Comparison of ENCODE assay signal across 21 mouse cellular contexts in genomic region chr17:63085227-63085626, GRCm38 (mm10).
DNase-seq lines count a peak whose midpoint lies in the region; ATAC-seq and TF ChIP-seq lines count a peak whose summit lies in the region.
"Had no signal": no experiment of that assay in that cellular context is flagged by ENCODE, and none has a peak within 500 bp of the region (broad histone marks: within the 10 kb centered on the region; RNA-seq: fewer than 3 reads in every experiment).

No protein-coding gene starts in this region.

- peak; percentile 63 for DNase-seq in liver, adult 2 months (ENCODE audit: extremely low read depth, low read depth, low spot score)
- DNase-seq in liver, embryonic 11.5 days (ENCODE audit: low spot score), result no peak
- DNase-seq in liver, postnatal 0 days, result no peak
- DNase-seq in midbrain, embryonic 11.5 days (ENCODE audit: low spot score, missing footprints), result peak; percentile 51
- DNase-seq: adrenal gland, adult 2 months; adrenal gland, adult 8-10 months; adrenal gland, postnatal 10 days; adrenal gland, postnatal 14 days; adrenal gland, postnatal 25 days; adrenal gland, postnatal 36 days; B cell, adult 2 months; cerebellum, adult 11 months; cerebellum, adult 11-12 months; cerebellum, adult 18-20 months had no signal

- H3K27ac ChIP-seq in liver, adult 2 months (replicated peaks; ENCODE audit: insufficient read depth, low read depth, low read length), result no peak overlapping the region
- H3K27ac ChIP-seq in liver, embryonic 11.5 days (ENCODE audit: low read depth, low read length), result no peak overlapping the region
- H3K27ac ChIP-seq in liver, postnatal 0 days (ENCODE audit: low read depth), result no peak overlapping the region
- no peak overlapping the region for H3K27ac ChIP-seq in liver, embryonic 12.5 days
- no peak overlapping the region for H3K27ac ChIP-seq in midbrain, embryonic 11.5 days (ENCODE audit: low read depth, low read length)
- no peak overlapping the region for H3K27ac ChIP-seq in midbrain, embryonic 15.5 days

- H3K36me3 ChIP-seq in liver, adult 2 months (ENCODE audit: control insufficient read depth, insufficient read depth, low read length), result peaks cover under 1% of the 10 kb centered on the region; the same call in 1 of the 2 replicates
- H3K36me3 ChIP-seq in liver, embryonic 11.5 days (ENCODE audit: control insufficient read depth, insufficient read depth, low read length), result no peaks in the 10 kb centered on the region
- no peaks in the 10 kb centered on the region for H3K36me3 ChIP-seq in liver, postnatal 0 days (replicated peaks; ENCODE audit: insufficient read depth, low read length)
- H3K36me3 ChIP-seq in liver, embryonic 12.5 days, result no peaks in the 10 kb centered on the region
- H3K36me3 ChIP-seq in midbrain, embryonic 11.5 days (ENCODE audit: control insufficient read depth, insufficient read depth, low read length), result no peaks in the 10 kb centered on the region; the same call in 1 of the 2 replicates
- no peaks in the 10 kb centered on the region for H3K36me3 ChIP-seq in midbrain, embryonic 15.5 days (replicated peaks)

- TF ChIP-seq CTCF in liver, adult 2 months (IDR thresholded peaks at IDR 0.05; ENCODE audit: low read depth, low read length), result no peak
- TF ChIP-seq CTCF in liver, postnatal 0 days (IDR thresholded peaks at IDR 0.05; ENCODE audit: low read depth), result no peak

- no peak overlapping the region for H3K4me3 ChIP-seq in liver, adult 2 months (ENCODE audit: insufficient read depth, low read depth, low read length)
- no peak overlapping the region for H3K4me3 ChIP-seq in liver, embryonic 11.5 days (ENCODE audit: low read depth, low read length)
- H3K4me3 ChIP-seq in liver, postnatal 0 days (ENCODE audit: low read depth, low read length), result no peak overlapping the region
- H3K4me3 ChIP-seq in liver, embryonic 12.5 days, result no peak overlapping the region
- no peak overlapping the region for H3K4me3 ChIP-seq in midbrain, embryonic 11.5 days (ENCODE audit: low read depth, low read length)
- no peak overlapping the region for H3K4me3 ChIP-seq in midbrain, embryonic 15.5 days

- H3K4me2 ChIP-seq in liver, embryonic 11.5 days, result no peak overlapping the region
- H3K4me2 ChIP-seq in liver, postnatal 0 days (ENCODE audit: low read depth, low read length), result no peak overlapping the region
- no peak overlapping the region for H3K4me2 ChIP-seq in liver, embryonic 12.5 days
- H3K4me2 ChIP-seq in midbrain, embryonic 11.5 days, result no peak overlapping the region
- H3K4me2 ChIP-seq in midbrain, embryonic 15.5 days, result no peak overlapping the region

- H3K27me3 ChIP-seq in liver, adult 2 months (ENCODE audit: control insufficient read depth, insufficient read depth, low read length), result no peaks in the 10 kb centered on the region
- H3K27me3 ChIP-seq in liver, embryonic 11.5 days (replicated peaks; ENCODE audit: control insufficient read depth, insufficient read depth, low read length), result no peaks in the 10 kb centered on the region
- H3K27me3 ChIP-seq in liver, postnatal 0 days (ENCODE audit: insufficient read depth, low read length), result no peaks in the 10 kb centered on the region
- H3K27me3 ChIP-seq in liver, embryonic 12.5 days (replicated peaks), result no peaks in the 10 kb centered on the region
- no peaks in the 10 kb centered on the region for H3K27me3 ChIP-seq in midbrain, embryonic 11.5 days (ENCODE audit: control insufficient read depth, insufficient read depth, low read length)
- H3K27me3 ChIP-seq in midbrain, embryonic 15.5 days (replicated peaks), result no peaks in the 10 kb centered on the region
- H3K27me3 ChIP-seq: CH12.LX, Patski had no signal

- no peak for TF ChIP-seq POLR2A in liver, adult 2 months (IDR thresholded peaks at IDR 0.05; ENCODE audit: extremely low read depth, insufficient read depth, low read length)

- H3K4me1 ChIP-seq in liver, adult 2 months (ENCODE audit: control insufficient read depth, insufficient read depth, low read length), result peaks cover 2% of the 10 kb centered on the region; the same call in 1 of the 2 replicates
- H3K4me1 ChIP-seq in liver, embryonic 11.5 days (replicated peaks; ENCODE audit: control insufficient read depth, insufficient read depth, low read length), result no peaks in the 10 kb centered on the region
- H3K4me1 ChIP-seq in liver, postnatal 0 days (ENCODE audit: insufficient read depth), result 0 out of 2 replicates have a peak, but pooled peaks cover 2% of the 10 kb centered on the region
- no peaks in the 10 kb centered on the region for H3K4me1 ChIP-seq in liver, embryonic 12.5 days
- no peaks in the 10 kb centered on the region for H3K4me1 ChIP-seq in midbrain, embryonic 11.5 days (ENCODE audit: control insufficient read depth, insufficient read depth, low read length)
- H3K4me1 ChIP-seq in midbrain, embryonic 15.5 days, result 0 out of 2 replicates have a peak, but pooled peaks cover 3% of the 10 kb centered on the region

- no peak for ATAC-seq in liver, embryonic 11.5 days (replicated peaks; ENCODE audit: low FRiP score)
- ATAC-seq in liver, postnatal 0 days, result peak; percentile 84
- ATAC-seq in liver, embryonic 12.5 days, result no peak
- no peak for ATAC-seq in midbrain, embryonic 11.5 days (ENCODE audit: low FRiP score)
- ATAC-seq in midbrain, embryonic 15.5 days (replicated peaks), result no peak
- ATAC-seq: activated CD4-positive, CD25-positive, alpha-beta regulatory T cell, adult 4 months; CD4-positive, CD25-positive, alpha-beta regulatory T cell, adult 4 months; Patski had no signal

- no peak for TF ChIP-seq EP300 in liver, postnatal 0 days (IDR thresholded peaks at IDR 0.05; ENCODE audit: low read depth)

- H3K9me3 ChIP-seq in liver, embryonic 11.5 days (ENCODE audit: control insufficient read depth, low read length), result no peaks in the 10 kb centered on the region
- no peaks in the 10 kb centered on the region for H3K9me3 ChIP-seq in liver, postnatal 0 days (ENCODE audit: low read length)
- no peaks in the 10 kb centered on the region for H3K9me3 ChIP-seq in liver, embryonic 12.5 days (replicated peaks)
- H3K9me3 ChIP-seq in midbrain, embryonic 11.5 days (ENCODE audit: control insufficient read depth, low read length), result no peaks in the 10 kb centered on the region
- no peaks in the 10 kb centered on the region for H3K9me3 ChIP-seq in midbrain, embryonic 15.5 days
- H3K9me3 ChIP-seq: G1E had no signal

- no peaks in the 10 kb centered on the region; the same call in 1 of the 2 replicates for H3K79me2 ChIP-seq in liver, adult 2 months (ENCODE audit: control insufficient read depth, insufficient read depth, low read length)

- no peak overlapping the region for H3K9ac ChIP-seq in liver, adult 2 months (ENCODE audit: low read depth, low read length)
- no peak overlapping the region for H3K9ac ChIP-seq in liver, embryonic 11.5 days (ENCODE audit: low read depth, low read length)
- H3K9ac ChIP-seq in liver, postnatal 0 days (replicated peaks), result no peak overlapping the region
- H3K9ac ChIP-seq in liver, embryonic 12.5 days, result no peak overlapping the region
- H3K9ac ChIP-seq in midbrain, embryonic 11.5 days (ENCODE audit: low read length), result no peak overlapping the region
- H3K9ac ChIP-seq in midbrain, embryonic 15.5 days, result no peak overlapping the region

- 29% methylated on average over 6 of the region's 6 CpGs for WGBS in liver, adult 2 months
- 94% methylated on average over 6 of the region's 6 CpGs for WGBS in liver, embryonic 11.5 days
- 79% methylated on average over 6 of the region's 6 CpGs for WGBS in liver, postnatal 0 days (ENCODE audit: insufficient replicate concordance)
- 86% methylated on average over 6 of the region's 6 CpGs for WGBS in liver, embryonic 12.5 days (ENCODE audit: insufficient replicate concordance)
- 95% methylated on average over 6 of the region's 6 CpGs for WGBS in midbrain, embryonic 11.5 days
- 94% methylated on average over 6 of the region's 6 CpGs for WGBS in midbrain, embryonic 15.5 days

Comparison
In these comparisons a context has a peak if more than half of its experiments do, and no peak if none do; other contexts are left out.
1. DNase-seq: peak in liver, adult 2 months (single experiment) and midbrain, embryonic 11.5 days (single experiment); none in liver, embryonic 11.5 days (single experiment) and liver, postnatal 0 days (single experiment).